Mouse (Mus musculus): ENCODE results near the gene Hamp2. TPM values are rescaled to one million over a fixed set of nuclear protein-coding genes. Genes with fewer than 3 reads are reported as not detected.
"Not testable (repeated sequence)": the region's sequence is repeated elsewhere in the genome, so short reads cannot be mapped to it uniquely, and the experiment has no call there.

The Hamp2 gene
- not detected in 2 replicates for polyA plus RNA-seq (2014; fragmentation: Nextera tagmentation; extraction: Ambion mirVana)

DNA sequence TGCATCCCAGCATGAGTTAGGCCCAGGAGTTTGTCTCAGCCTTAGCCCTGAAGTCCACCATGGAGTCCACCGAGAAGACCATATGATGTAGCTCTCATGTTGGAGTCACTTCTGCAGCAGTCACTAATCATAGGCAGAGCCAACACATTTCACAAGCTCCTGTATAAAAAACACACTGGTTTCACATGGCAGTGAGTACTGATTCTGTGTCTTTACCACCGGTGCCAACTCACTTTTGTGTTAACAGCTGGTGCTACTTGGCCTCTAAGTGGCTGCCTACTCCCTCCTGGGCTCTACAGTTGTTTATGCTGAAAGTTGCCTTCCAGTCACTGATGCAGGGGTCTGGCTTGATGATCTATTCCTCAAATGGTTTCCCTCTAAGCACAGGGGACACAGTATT lies at the start of gene Hamp2:
Hamp2 (minus strand) TSS at position 101 of the 400 bp plus-strand sequence.
- not testable (repeated sequence) for H3K9me3 ChIP-seq (ENCODE audit: control insufficient read depth, low read length); DNase-seq (ENCODE audit: low spot score); H3K36me3 ChIP-seq (ENCODE audit: control insufficient read depth, insufficient read depth, low read length); ATAC-seq (ENCODE audit: insufficient read depth, low FRiP score, low TSS enrichment); H3K9ac ChIP-seq (ENCODE audit: low read length); H3K4me3 ChIP-seq (ENCODE audit: low read depth, low read length); H3K27me3 ChIP-seq (ENCODE audit: control insufficient read depth, insufficient read depth, low read length); H3K27ac ChIP-seq (ENCODE audit: low read depth, low read length); H3K4me2 ChIP-seq (ENCODE audit: low read depth); H3K4me1 ChIP-seq (ENCODE audit: control insufficient read depth, insufficient read depth, low read length)
- WGBS = 92% methylated on average over 2 of the region's 2 CpGs

DNA sequence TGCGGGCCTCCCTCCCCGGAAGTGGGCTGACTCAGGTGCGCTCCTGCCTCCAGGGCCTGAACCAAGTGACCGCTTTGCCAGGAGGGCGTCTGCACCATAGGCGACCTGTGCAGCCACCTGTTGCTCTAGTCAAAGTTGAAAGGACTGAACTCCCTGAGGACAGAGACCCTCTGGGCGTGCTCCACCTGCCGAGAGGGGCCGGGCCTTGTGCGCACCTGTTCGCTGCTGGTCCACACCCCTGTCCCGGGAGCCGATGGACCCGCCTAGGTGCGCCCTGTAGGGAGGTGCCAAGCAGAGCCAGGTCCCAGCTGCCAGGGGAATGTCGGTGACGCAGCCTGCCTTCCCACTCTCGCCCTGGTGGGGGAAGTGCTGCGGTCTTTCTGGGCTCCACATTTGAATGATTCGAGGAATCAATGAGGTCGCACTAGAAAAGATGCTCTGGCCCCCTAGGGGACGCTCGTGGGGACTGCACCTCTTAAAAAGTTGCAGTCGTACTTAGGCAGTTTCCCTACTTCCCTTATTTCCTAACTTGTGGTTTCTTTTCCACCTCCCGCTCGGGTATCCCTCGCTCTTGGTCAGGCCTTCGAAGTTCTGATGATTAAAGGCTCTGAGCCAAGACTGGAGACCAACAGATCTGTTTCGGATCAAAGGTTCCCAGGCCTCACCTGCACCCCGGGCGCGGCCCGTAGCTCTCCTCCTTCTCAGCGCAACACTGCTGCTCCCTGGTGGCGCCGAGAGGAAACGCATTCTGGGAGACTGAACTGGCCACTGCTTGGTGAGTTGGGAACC lies 49.2 kb upstream of the Hamp2 start, which contains the start of gene Fam187b:
Fam187b (plus strand) TSS at position 290 of the 789 bp plus-strand sequence.
- Histone ChIP-seq H3K4me3 (ENCODE audit: low read depth, low read length) (peak within 1 kb of the TSS; percentile 26), H3K4me1 (ENCODE audit: control insufficient read depth, insufficient read depth, low read length) (peaks cover 5% of the 10 kb centered on the region; the same call in 1 of the 2 replicates), H3K27me3 (ENCODE audit: control insufficient read depth, insufficient read depth, low read length) (peaks cover 15% of the 10 kb centered on the region), H3K9ac (ENCODE audit: low read length) (peak within 1 kb of the TSS; percentile 40), H3K36me3 (ENCODE audit: control insufficient read depth, insufficient read depth, low read length) (no peaks in the 10 kb centered on the region), H3K27ac (ENCODE audit: low read depth, low read length) (no peak within 1 kb of the TSS), H3K9me3 (ENCODE audit: control insufficient read depth, low read length) (no peaks in the 10 kb centered on the region), H3K4me2 (ENCODE audit: low read depth) (peak within 1 kb of the TSS; percentile 56)
- peak; percentile 90 for DNase-seq (ENCODE audit: low spot score)
- 1% methylated on average over 37 of the region's 37 CpGs for WGBS
- peak; percentile 84 for ATAC-seq (ENCODE audit: insufficient read depth, low FRiP score, low TSS enrichment)

DNA sequence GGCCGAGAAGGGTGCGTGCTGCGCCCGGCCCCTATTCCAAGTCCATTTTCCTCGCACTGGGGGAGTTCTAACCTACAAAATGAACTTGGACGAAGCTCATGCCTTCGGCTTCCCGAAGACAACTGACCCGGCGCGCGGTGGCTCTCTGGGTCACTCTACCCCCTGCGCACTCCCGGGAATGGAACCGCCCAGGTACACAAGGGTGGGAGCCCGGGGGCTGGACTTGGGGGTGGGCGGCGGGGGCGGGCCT lies 48.7 kb upstream of the Hamp2 start, which contains the start of gene Lsr:
Lsr (minus strand) TSS at position 214 of the 250 bp plus-strand sequence.
- Histone ChIP-seq H3K4me3 (ENCODE audit: low read depth, low read length) (peak within 1 kb of the TSS; percentile 26), H3K4me2 (ENCODE audit: low read depth) (peak within 1 kb of the TSS; percentile 56), H3K9me3 (ENCODE audit: control insufficient read depth, low read length) (no peaks in the 10 kb centered on the region), H3K4me1 (ENCODE audit: control insufficient read depth, insufficient read depth, low read length) (peaks cover 5% of the 10 kb centered on the region; the same call in 1 of the 2 replicates), H3K27ac (ENCODE audit: low read depth, low read length) (no peak within 1 kb of the TSS), H3K27me3 (ENCODE audit: control insufficient read depth, insufficient read depth, low read length) (peaks cover 15% of the 10 kb centered on the region), H3K36me3 (ENCODE audit: control insufficient read depth, insufficient read depth, low read length) (no peaks in the 10 kb centered on the region), H3K9ac (ENCODE audit: low read length) (peak within 1 kb of the TSS; percentile 40)
- DNase-seq (ENCODE audit: low spot score) (peak; percentile 42), ATAC-seq (ENCODE audit: insufficient read depth, low FRiP score, low TSS enrichment) (no peak)
- under 1% methylated on average over 19 of the region's 19 CpGs for WGBS

DNA sequence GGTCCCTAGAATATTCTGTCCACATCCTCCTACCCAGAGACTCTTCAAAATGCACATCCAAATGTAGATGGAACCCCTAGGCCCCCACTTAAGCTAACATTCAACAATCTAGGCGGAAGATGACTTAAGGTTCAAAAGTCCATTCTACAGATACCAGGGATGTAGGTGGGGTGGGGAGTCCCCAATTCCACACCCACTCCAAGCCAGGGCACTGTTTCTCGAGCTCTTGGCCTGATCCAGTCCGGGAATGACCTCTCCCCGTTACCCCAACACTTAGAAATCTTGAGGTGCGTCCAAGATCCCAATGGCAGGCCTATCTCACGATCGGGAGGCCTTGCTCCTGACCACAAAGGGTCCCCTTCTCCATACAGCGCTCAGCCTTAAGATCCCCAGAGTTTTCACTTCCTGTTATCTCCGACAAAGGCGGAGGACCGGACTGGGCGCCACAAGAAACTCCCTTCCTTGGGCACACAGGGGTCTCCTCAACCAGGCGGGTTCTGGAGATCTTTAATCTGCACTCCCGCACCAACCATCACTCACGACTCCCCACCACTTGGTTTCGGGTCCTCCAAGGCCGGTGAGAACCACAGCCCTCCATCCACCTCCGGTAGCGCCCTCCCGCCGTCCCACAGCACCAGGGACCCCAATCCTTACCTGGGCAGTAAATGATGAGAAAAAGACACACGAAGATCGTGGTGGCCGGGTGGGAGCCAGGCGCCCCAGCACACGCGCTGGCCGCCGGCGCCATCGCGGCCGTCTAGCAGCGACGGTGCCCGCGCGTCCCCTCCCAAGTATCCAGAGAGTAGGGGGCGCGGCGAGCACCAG lies 48.2 kb upstream of the Hamp2 start:
- Histone ChIP-seq H3K9me3 (ENCODE audit: control insufficient read depth, low read length) (no peaks in the 10 kb centered on the region), H3K27me3 (ENCODE audit: control insufficient read depth, insufficient read depth, low read length) (peaks cover 15% of the 10 kb centered on the region), H3K36me3 (ENCODE audit: control insufficient read depth, insufficient read depth, low read length) (no peaks in the 10 kb centered on the region), H3K4me1 (ENCODE audit: control insufficient read depth, insufficient read depth, low read length) (peaks cover 5% of the 10 kb centered on the region; the same call in 1 of the 2 replicates), H3K27ac (ENCODE audit: low read depth, low read length) (no peak overlapping the region), H3K4me3 (ENCODE audit: low read depth, low read length) (peak overlapping the region; percentile 26), H3K9ac (ENCODE audit: low read length) (peak overlapping the region; percentile 40), H3K4me2 (ENCODE audit: low read depth) (peak overlapping the region; percentile 56)
- no peak for ATAC-seq (ENCODE audit: insufficient read depth, low FRiP score, low TSS enrichment)
- DNase-seq (ENCODE audit: low spot score) = no peak
- 3% methylated on average over 41 of the region's 41 CpGs for WGBS

DNA sequence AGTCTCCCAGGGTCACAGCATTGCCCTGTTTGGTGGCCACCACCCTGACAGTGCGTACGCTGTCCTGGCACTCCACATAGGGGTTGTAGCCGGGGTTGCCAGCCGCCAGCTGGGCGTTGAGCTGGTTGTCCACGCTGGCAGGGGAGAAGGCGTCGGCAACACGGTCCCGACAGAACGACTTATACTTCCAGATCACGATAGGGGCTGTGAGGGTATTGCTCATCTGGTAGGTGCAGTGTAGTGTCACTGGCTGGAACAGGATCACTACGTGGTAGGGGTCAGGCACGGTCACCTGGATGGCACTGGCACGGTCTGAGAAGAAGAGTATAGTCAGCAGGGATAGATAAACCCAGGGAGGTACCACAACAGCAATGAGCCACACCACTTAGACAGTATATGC lies 47.4 kb upstream of the Hamp2 start:
- H3K4me1 ChIP-seq (ENCODE audit: control insufficient read depth, insufficient read depth, low read length) = peaks cover 5% of the 10 kb centered on the region; the same call in 1 of the 2 replicates
- H3K9me3 ChIP-seq (ENCODE audit: control insufficient read depth, low read length) = no peaks in the 10 kb centered on the region
- no peaks in the 10 kb centered on the region for H3K36me3 ChIP-seq (ENCODE audit: control insufficient read depth, insufficient read depth, low read length)
- DNase-seq (ENCODE audit: low spot score) (no peak), ATAC-seq (ENCODE audit: insufficient read depth, low FRiP score, low TSS enrichment) (no peak)
- H3K4me3 ChIP-seq (ENCODE audit: low read depth, low read length) = no peak overlapping the region
- H3K27ac ChIP-seq (ENCODE audit: low read depth, low read length) = no peak overlapping the region
- H3K27me3 ChIP-seq (ENCODE audit: control insufficient read depth, insufficient read depth, low read length) = peaks cover 15% of the 10 kb centered on the region
- H3K4me2 ChIP-seq (ENCODE audit: low read depth) = no peak overlapping the region; the same call in 1 of the 2 replicates
- H3K9ac ChIP-seq (ENCODE audit: low read length) = no peak overlapping the region
- 92% methylated on average over 15 of the region's 15 CpGs for WGBS

DNA sequence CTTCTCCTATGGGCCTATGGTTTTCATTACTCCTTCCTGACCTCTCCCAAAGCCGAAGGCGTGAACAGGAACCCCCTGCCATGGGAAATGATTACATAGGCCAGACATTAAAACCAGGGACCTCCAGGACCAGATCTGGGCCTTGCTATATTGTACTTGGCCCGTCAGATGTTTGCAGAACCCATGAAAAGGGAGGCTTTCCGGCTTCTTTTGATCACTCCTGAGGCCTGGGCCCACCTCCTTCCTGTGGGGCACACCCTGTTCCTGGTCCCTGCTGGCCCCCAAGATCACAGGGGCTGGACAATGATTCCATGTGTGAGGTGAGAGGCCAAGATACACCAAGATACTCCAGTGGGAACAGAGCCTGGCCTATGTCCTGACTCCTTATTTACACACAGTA lies 44.7 kb upstream of the Hamp2 start:
- 84% methylated on average over 4 of the region's 4 CpGs for WGBS
- H3K36me3 ChIP-seq (ENCODE audit: control insufficient read depth, insufficient read depth, low read length) = no peaks in the 10 kb centered on the region
- no peak overlapping the region for H3K9ac ChIP-seq (ENCODE audit: low read length)
- no peaks in the 10 kb centered on the region for H3K9me3 ChIP-seq (ENCODE audit: control insufficient read depth, low read length)
- H3K4me3 ChIP-seq (ENCODE audit: low read depth, low read length) = no peak overlapping the region
- ATAC-seq (ENCODE audit: insufficient read depth, low FRiP score, low TSS enrichment) (no peak), DNase-seq (ENCODE audit: low spot score) (no peak)
- no peak overlapping the region for H3K4me2 ChIP-seq (ENCODE audit: low read depth)
- peaks cover 5% of the 10 kb centered on the region; the same call in 1 of the 2 replicates for H3K4me1 ChIP-seq (ENCODE audit: control insufficient read depth, insufficient read depth, low read length)
- peaks cover 15% of the 10 kb centered on the region for H3K27me3 ChIP-seq (ENCODE audit: control insufficient read depth, insufficient read depth, low read length)
- H3K27ac ChIP-seq (ENCODE audit: low read depth, low read length) = no peak overlapping the region

DNA sequence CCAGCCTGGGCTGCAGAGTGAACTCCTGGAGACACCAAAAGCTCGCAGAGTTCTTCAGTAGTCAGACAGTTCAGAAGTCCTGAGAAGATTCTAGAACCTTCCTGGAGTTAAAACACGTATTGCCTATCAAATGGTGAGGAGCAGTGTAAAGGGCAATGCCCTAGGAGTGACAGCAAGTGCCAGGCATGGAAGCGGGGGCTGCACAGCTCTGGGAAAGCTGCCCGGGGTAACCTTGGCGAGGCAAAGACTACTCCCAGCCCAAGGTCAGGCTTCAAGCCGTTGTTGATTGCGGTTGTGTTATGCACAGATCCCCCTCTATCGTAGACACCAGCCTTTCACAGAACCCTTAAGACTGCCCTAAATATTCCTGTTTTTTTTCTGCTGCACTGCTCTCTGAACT lies 44.1 kb upstream of the Hamp2 start:
- H3K27me3 ChIP-seq (ENCODE audit: control insufficient read depth, insufficient read depth, low read length) = peaks cover 15% of the 10 kb centered on the region
- no peak overlapping the region for H3K4me2 ChIP-seq (ENCODE audit: low read depth)
- DNase-seq (ENCODE audit: low spot score) (no peak), ATAC-seq (ENCODE audit: insufficient read depth, low FRiP score, low TSS enrichment) (no peak)
- 93% methylated on average over 8 of the region's 8 CpGs for WGBS
- H3K4me1 ChIP-seq (ENCODE audit: control insufficient read depth, insufficient read depth, low read length) = peaks cover 4% of the 10 kb centered on the region; the same call in 1 of the 2 replicates
- no peak overlapping the region for H3K27ac ChIP-seq (ENCODE audit: low read depth, low read length)
- no peaks in the 10 kb centered on the region for H3K9me3 ChIP-seq (ENCODE audit: control insufficient read depth, low read length)
- no peak overlapping the region for H3K4me3 ChIP-seq (ENCODE audit: low read depth, low read length)
- no peak overlapping the region for H3K9ac ChIP-seq (ENCODE audit: low read length)
- H3K36me3 ChIP-seq (ENCODE audit: control insufficient read depth, insufficient read depth, low read length) = no peaks in the 10 kb centered on the region

DNA sequence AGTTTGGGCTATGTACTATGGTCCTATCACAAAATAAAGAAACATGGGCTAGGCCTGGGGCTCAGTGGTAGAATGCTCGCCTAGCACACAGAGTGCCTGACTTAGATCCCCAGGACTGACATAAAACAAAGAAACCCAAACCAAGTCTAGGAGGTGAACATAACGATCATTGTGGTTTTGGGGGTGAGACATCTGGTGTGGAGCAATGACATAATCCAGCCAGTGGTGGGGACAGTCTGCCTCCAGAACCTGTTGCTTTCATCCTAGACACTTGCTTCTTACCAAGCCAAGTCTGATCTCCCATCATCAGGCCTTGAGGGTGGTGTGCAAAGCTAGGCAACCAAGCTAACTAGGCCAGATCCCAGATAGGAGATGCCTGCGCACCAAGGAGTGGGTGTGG lies 42.2 kb upstream of the Hamp2 start:
- Histone ChIP-seq H3K27me3 (ENCODE audit: control insufficient read depth, insufficient read depth, low read length) (no peaks in the 10 kb centered on the region), H3K4me2 (ENCODE audit: low read depth) (no peak overlapping the region), H3K4me1 (ENCODE audit: control insufficient read depth, insufficient read depth, low read length) (no peaks in the 10 kb centered on the region), H3K9ac (ENCODE audit: low read length) (no peak overlapping the region), H3K27ac (ENCODE audit: low read depth, low read length) (no peak overlapping the region), H3K9me3 (ENCODE audit: control insufficient read depth, low read length) (no peaks in the 10 kb centered on the region), H3K36me3 (ENCODE audit: control insufficient read depth, insufficient read depth, low read length) (no peaks in the 10 kb centered on the region), H3K4me3 (ENCODE audit: low read depth, low read length) (no peak overlapping the region)
- 85% methylated on average over 3 of the region's 3 CpGs for WGBS
- no peak for ATAC-seq (ENCODE audit: insufficient read depth, low FRiP score, low TSS enrichment)
- DNase-seq (ENCODE audit: low spot score) = no peak

Data from neural tube, embryonic 11.5 days (tissue).